Mouse (Mus musculus) brain, embryonic 14.5 days (tissue): Measurements from ENCODE around the gene Twsg1.

ENCODE experiments used
- CTCF ChIP-seq: fragments of 200-500 bp; IDR thresholded peaks from 2 replicates; pipeline ENCODE4 v1.5.1; 2012; ENCODE audit warnings: inconsistent platforms, mild to moderate bottlenecking, moderate library complexity, borderline replicate concordance; ENCODE audit not compliant: insufficient read depth, insufficient read length; ENCODE audit errors: extremely low read depth
- POLR2A ChIP-seq: fragments of 200-500 bp; IDR thresholded peaks from 2 replicates; pipeline ENCODE4 v1.6.1; 2012; ENCODE audit warnings: mild to moderate bottlenecking, inconsistent platforms, borderline replicate concordance; ENCODE audit not compliant: poor library complexity, insufficient read depth, insufficient read length, severe bottlenecking; ENCODE audit errors: extremely low read depth

- no peak for TF ChIP-seq CTCF
- no peak for TF ChIP-seq POLR2A
Measured at GRCm38 (mm10) chr17:65906313-65906894, 44.6 kb downstream of the Twsg1 start.
